Mouse (Mus musculus) cerebellum, adult 11 months (tissue): ENCODE data around the gene Gpr88.

Source experiments
- DNase-seq: peaks from one replicate; pipeline ENCODE4 v3.0.0; 2022

Gene Gpr88

DNA sequence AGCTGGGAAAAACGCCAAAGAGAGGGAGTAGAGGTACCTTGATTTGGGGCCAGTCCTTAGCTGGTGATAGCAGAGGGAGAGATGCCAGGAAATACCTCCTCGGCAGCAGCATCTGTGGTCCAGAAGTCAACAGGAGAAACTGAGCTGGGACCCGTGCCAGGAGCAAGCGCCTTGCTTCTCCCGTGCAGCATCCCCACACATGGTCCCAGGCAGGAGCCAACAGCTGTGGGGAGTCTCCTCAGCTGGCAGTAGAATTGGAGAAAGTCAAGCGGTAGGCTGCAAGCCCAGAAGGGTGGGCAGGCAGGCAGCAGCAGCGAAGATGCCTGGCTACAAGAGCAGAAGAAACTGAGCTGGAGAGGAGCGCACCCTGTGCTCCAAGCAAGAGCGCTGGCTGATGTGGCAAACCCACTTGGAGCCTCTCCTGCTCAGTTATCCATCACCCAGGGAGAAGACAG, at the start of gene Gpr88:
TSS of gene Gpr88 (minus strand) at position 427 of the 455 bp plus-strand sequence.
- peak; percentile 2 for DNase-seq

DNA sequence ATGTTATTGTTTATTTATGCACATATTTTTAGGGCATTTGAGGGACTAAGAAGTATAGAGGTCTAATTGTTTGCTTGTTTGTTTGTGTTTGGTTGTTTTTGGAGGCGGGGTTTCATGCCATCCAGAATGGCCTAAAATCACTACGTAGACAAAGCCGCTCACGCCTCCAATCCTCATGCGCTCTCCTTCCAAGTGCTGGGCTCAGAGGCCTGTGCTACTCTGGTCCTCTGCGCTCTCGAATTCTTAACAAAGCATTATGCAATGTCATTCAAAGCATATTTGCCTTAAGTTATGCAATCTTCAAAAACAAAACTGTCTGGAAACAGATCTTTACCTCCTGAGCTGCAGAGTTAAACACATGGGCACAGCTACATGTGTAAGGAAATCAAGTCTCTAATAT, 49.3 kb upstream of the Gpr88 start:
- DNase-seq: no peak

DNA sequence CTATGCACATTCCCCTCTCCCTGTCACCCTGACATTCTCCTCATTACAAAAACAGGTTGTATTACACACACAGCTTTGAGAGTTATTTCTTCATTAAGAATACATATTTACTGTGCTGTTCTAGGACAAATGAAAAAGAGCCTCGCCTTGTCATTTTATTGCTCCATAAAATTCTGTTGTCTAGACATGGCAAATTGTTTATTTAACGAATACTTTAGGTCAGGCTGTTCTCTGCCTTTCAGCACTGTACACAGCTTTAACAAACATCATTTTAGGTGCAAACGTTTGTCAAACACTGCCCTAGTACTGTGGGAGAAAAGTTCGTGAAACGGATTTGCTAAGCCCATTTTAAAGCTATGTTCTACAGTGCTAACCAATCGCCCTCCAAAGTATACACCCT, 48.5 kb upstream of the Gpr88 start:
- no peak for DNase-seq

DNA sequence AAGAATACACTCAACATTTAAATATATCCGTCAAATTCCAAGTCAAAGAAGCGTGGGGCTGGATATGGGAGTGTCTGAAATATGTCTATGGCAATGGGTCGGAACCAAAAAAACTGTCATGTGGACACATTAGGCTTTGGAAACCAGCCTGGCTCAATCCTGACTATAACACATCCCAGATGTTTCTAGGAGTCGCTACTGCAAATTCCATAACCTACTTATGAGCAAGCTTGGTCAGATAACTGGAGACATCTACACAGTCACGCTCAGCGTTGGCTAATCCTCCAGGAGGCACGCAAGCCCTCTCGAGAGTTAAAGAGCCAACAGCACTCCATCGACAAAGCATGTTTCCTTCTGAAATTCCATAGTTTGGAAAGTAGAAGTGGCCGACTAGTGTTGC, 45.4 kb upstream of the Gpr88 start:
- DNase-seq: no peak

DNA sequence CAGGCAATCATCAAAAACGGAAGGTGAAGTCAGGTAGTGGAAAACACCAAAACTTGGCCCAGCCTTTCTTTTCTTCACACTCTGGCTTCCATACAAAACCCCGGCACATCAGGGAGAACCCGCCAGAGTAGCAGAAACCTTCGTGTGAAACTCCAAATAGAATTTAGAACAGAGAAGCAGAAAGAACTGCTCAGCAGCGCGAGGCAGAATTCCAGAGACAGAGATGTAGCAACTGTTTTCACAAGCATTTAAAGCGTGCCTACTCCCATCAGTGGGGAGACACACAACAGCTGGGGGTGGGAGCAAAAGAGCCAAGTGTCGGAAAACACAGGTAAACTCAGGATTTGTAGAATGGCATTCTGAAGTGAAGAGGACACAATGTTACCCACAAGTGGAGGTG, 44.7 kb upstream of the Gpr88 start:
- no peak for DNase-seq

DNA sequence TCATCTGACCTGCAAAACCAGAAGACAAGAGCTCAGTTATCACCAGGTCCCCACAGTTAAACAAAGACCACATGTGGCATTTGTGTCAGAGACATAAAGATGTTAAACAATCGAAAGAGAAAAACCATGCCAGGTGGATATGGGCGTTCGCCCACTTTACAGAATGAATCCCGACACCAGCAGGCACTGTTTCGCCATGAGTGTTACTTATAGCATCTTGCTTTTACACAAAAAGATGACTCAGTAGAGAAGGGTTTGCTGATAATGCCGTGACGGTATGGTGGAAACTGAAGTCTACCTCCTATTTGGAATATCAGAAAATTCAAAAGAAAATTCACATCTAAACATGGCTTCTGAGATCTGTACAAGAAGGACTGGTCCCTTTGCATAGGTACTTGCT, 43.9 kb upstream of the Gpr88 start:
- DNase-seq: no peak

DNA sequence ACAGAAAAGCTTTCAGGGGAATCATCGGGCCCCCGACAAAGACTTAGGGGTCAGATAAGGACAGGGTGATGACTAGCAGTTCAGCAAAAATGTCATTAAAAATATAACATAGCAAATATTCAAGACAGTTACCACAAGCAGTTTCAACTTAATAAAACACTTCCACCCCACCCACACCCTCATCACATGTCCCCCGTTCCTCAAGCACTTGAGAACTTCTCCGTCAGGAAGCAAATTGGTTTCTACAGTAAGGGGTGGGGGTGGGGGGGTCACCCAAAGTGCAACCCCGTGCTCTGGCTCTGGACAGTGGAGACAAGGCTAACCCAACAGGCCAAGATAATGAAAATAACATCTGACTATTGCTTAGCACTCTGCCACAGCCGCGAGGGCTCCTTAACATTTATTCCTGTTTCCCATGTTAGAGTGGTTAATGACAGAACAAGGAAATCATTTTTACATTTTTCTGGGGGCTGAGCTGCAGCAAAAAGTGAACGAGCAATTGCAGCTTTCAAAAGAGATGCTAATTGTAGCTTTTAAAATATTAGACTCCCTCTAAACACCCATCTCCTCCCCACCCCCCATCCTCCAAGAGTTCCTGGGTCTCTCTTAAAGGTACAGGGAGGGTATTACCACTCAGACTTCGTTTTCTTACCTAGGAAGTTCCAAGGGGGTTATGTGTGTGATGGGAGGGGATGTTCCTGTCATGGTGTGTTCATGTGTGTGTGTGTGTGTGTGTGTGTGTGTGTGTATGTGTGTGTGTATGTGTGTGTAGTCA, 36.9 kb upstream of the Gpr88 start:
- DNase-seq: no peak

DNA sequence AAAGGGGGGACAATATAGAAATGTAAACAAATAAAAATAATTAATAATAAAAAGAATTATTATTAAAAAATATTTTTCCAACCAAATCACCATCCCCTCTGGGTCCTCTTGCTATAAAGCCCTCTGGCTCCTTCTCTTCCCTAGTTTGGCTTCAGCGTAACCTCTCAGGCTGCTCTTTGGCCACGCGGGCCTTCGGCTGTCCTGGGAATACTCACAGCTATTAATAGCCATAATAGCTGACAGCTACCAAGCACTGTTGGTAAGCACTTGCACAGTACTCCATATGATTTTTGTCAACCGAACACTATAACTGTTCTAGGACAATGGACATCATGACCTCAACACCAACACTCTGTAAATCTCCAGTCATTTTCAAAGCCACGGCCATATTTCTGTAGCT, 35.5 kb upstream of the Gpr88 start:
- DNase-seq: no peak

DNA sequence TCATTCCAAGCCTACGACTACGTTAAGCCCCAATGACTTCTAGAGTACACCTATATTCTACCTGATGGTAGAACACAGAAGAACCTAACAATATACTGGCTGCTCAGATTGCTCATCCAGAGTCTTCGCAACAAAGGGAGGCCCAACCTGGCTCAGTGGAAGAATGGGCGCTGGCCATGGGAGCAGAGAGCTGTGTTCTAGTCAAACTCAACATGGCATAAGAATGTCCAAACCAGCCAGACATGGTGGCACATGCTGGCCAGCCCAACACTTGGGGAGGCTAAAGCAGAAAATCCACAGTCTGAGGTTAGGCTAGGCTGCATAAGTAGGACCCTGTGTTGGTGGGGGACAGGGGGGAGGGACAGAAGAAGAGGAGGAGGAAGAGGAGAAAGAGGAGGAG, 31.4 kb upstream of the Gpr88 start:
- no peak for DNase-seq

DNA sequence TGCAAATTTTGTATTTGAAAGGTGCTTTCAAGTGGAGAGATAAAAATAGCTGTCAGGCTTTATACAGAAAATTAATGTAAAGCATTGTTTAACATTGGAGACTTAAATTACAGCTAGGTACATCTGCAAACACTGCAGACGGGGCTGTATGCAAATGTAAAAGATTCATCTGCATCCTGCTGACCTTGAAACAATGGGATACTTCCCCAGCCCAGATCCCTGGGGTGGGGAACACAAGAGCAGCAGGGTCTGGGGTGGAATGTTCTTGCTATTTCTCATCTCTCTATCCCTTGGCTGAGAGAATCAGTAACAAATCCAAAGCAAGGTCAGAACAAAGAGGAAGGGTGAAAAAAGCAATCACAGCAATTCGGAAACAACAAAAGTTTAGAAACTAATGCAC, 30.7 kb upstream of the Gpr88 start:
- no peak for DNase-seq

DNA sequence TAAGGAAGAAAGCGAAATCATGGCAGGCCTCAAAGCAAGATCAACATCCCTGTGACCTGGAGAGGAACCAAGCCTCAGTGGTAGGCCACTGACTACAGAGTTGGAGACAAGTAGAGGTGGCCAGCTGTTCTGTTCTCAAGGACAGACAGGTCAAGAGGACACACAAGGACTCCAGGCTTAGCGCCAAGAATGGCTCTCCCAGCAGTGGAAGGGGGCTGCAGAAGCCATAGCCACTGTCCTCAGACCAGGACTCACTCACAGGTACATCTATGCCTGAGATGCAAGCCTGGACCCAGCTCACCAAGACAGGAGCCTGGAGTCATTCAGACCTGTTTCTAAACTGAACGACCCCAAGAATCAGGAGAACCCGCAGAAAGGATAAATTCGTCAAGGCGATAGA, 28.4 kb upstream of the Gpr88 start:
- DNase-seq: no peak

DNA sequence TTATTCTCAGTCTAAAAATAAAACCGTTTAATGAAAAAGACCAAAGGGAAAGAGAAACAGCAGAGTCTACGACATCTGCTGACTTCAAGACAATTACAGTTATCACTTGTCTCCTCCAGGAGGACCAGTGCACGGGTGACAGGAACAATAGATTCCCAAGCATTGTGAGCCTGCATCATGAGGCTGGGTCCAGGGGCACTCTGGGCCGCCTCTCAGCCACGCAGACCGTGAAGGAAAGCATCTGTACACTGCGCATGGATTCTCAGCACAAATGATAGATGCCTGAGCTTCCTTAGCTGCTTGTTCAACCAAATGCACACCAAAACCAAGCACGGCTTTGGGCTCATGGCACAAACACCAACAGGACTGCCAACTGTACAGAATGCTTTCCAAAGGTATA, 23.8 kb upstream of the Gpr88 start:
- no peak for DNase-seq

DNA sequence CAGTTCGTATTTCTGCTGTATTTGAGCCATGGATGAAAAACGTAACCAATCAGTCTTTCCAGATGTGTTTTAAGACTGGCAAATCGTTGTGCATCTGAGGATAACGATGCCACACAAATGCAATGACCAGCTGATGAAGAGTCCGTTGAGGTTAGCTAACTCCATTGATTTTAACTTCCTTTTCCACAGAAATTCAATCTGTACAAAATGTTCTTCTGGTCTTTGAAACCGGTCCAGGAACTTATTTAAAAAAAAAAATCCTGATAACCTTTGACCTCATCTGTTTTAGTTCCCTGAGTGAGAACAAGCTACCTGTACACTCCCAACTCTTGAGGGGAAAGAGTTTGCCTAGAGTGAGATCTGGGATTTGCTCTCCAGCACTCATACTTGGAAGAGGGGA, 18.4 kb upstream of the Gpr88 start:
- no peak for DNase-seq

DNA sequence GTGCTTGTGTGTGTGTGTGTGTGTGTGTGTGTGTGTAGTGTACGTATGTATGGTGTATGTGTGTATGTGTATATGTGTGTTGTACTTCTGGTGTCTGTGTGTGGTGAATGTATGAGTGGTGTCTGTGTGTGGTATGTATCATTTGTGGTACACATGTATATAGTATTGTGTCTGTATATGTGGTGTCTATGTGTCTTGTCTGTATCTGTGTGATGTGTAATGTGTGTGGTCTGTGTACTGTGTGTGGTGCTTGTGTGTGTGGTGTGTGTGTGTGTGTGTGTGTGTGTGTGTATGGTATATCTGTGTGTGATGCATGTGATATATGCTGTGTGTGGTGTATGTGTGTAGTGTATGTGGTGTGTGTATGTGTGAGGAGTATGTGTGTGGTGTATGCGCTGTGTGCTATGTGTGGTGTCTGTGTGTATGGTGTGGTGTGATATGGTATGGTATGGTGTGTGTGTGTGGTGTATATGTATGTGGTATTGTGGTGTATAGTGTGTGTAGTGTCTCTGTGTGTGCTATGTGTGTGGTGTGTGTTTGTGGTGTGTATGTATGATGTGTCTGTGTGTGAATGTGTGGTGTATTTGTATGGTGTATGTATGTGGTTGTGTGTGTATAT, 13.8 kb upstream of the Gpr88 start:
- no peak for DNase-seq

DNA sequence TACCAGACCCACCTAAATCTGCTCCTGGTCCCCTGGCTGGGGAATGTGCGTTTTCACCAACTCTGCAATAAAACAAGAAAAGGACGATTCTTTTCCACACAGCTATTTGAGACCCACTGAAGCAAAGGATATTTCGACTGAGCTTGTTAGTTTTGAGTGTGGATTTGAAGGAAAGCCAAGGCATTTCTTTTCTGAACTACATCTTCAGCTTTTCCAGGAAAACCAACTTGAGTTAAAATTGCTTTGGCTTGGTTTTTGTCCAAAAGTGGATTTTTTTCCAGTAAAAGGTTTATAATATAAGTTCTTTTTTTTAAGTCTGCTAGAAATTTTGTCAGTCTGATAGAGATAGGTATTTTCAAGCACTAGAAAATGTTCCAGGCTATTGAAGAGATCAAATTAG, 13.1 kb upstream of the Gpr88 start:
- no peak for DNase-seq

DNA sequence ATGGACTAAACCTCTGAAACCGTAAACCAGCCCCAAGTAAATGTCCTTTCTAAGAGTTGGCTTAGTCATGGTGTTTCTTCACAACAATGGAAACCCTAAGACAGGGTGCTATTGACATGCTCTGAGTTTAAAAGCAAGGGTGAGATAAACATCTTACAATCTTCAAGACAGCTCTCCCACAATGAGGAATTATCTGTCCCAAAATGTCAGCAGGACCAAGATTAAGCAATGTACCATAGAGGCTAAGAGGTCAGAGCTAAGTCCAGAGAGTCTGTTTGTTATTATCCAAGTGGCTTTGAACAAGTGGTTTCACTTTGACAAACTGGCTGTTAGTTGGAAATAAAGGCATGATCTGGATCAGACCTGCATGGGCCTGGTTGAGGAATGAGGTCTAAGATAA, 10.7 kb upstream of the Gpr88 start:
- no peak for DNase-seq

DNA sequence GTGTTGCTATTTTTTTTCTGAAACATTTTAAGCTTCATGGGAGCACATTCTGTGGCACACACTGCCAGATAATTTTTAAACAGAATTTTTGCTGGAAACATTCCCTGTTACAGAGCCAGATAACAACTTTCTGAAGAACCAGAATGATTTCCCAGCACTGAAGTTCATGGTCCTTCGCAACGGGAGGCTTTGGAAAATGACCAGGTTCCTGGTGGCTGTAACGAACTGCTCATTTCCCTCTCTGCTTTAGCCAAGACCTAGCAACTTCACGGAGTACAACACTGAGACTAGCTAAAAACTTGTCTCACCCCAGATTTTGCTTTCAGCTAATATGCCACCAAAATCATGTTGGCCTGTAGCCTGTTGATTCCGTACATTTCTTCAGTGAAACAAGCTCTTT, 9.8 kb upstream of the Gpr88 start:
- no peak for DNase-seq

DNA sequence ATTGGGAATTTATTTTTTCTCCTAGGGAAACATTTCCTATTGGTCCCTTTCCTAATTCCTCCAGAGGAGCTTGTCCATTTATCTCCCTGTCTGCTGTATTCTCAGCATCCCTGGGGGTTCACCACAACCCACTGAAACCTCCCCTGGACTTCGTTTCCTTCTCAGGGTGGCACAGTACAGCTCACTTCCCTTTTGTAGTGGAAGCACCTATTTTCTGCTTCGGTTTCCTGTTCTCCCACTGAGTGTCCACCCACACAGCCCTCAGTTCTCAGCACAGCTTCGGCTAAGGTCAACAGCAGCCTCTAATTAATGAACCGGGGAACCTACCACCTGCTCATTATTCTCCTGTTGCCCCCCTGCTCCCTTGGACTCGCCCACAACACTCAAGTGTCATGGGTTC, 2.8 kb upstream of the Gpr88 start:
- no peak for DNase-seq

DNA sequence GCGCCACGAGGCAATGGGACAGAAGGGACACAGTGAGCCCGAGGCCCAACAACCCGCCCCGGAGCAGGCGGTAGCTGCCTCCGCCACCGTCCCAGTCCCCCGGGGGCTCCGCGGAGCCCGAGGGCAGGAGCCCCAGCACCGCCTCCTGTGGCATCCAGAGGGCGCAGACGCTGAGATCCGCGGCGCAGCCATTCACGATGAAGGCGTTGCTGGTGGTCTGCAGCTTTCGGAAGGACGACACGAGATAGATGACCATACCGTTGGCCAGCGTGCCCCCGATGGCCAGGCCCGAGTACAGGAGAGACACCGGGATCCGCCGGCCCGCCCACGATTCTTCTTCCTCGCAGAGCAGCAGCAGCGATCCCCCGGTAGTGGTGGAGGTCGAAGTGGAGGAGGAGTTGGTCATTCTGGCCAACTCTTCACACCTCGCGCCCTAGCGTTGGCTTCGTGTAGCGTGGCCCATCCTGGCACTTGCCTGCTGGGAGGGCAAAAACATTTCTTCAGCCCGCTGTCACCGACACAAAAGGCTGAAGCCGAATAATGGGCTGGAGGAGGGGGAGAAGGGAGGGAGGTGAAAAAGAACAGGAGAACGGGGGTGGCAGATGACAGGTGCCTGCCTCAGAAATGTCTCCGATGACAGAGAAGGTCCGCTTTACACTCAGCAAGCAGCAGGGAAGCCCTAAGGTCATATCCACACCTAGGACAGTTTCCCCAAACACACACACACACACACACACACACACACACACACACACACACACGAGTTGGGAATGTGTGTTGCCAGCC, 855 bp downstream of the Gpr88 start:
- DNase-seq: no peak

DNA sequence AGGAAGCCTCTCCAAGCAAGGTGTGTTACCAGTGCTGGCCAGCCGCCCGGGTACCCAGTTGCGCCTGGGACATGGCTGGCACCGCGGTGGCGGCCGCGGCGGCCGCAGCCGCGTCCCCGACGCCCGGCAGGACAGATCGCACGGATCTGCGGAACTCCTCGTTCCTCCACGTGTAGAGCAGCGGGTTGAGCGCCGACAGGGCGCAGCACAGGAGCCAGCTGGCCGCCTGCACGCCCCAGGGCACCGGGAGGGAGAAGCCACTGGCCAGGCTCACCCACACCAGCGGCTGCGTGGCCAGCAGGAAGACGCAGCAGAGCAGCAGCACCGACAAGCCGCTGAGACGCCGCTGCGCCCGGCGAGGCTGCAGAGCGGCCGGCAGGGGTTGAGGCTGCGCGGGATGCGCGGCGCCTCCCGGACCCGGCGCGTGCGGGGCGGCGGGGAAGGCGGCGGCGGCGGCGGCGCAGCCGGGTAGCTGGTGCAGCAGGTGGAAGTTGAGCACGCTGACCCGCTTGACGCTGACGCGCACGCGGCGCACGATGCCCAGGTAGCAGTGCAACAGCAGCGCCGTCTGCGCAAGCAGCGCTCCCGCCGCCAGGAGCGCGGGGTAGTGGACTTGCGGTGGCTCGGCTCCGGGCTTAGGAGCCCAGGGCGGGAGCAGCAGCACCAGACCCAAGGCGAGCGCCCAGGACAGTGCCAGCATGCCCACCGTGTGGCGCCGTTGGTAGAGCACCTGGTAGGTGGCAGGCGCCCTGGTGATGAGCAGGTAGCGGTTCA, 1.6 kb downstream of the Gpr88 start:
- DNase-seq: peak; percentile 19

DNA sequence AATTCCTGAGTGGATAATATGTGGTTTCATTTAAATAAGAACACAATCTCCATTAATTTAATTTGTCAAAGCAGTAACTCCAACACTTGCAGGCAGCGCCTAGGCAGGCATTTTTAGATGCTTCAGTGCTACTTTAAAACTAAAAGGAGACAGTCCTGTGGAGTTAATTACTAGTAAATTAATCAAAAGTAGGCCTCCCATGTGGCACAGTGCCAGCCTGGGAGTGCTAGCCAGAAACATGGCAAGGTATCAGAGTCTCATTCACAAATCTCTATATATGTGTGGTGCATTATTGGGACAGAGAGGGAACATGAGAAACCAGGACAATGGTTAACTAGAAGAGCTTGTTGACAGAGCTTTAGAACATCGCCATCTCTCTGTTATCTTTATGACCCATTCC, 4.3 kb downstream of the Gpr88 start:
- DNase-seq: no peak

DNA sequence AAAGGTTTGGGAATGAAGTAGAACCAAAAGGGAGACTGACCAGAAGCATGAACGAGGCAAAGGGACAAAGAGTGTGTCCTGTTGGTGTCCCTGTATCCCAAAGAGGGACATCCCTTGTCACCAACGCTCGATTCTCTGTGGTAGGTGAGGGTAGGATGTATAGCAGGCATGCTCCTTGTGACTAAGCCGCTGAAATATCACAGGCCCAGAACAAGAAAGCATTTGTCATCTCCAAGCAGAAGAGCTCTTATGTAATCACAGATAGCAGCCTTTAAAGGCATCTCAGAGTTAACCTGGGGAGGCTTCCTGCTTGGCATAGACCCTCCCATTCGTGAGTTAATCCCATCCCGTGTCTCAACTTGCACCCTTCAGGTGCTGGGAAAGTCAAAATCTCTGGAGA, 8.8 kb downstream of the Gpr88 start:
- DNase-seq: no peak

DNA sequence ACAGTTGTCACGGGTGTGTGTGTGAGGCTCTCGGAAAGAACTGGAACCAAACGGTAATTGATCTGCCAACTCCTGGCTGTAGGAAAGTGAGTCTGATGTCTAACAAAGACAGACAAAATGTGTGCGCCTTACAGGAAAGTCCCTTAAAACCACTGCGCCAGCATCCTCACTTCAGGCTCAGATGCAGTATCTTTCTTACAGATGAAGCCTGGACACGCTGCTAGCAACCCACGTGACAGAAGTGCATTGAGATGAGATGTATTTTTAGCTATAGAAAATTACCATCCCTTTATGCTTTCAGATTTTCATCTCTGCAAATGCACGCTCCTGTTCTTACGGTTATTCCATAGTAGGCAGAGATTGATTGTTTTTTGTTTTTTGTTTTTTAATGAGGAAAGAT, 10.6 kb downstream of the Gpr88 start:
- DNase-seq: no peak
